Mouse (Mus musculus) MEL (cell line): ENCODE results near the gene Pik3cg.

Experiments used
- BHLHE40 ChIP-seq: IDR thresholded peaks from 2 replicates; pipeline ENCODE4 v1.6.1; 2012; ENCODE audit warnings: low read depth, mild to moderate bottlenecking, inconsistent platforms, low read length, improper control_type of control experiment, borderline replicate concordance
- CTCF ChIP-seq, 3 experiments: IDR thresholded peaks in 2 of 3; conservative IDR thresholded peaks in 1 of 3; 2 replicates each; pipeline ENCODE4 v1.5.1; 2011 to 2012; ENCODE audit warnings: low read length in 3 of 3, low read depth in 2 of 3, mild to moderate bottlenecking in 2 of 3, improper control_type of control experiment in 1 of 3, inconsistent platforms in 1 of 3, mixed read lengths in 1 of 3, moderate library complexity in 1 of 3; ENCODE audit not compliant: control insufficient read depth in 1 of 3, insufficient read depth in 1 of 3, poor library complexity in 1 of 3, severe bottlenecking in 1 of 3
- EP300 ChIP-seq, 2 experiments: IDR thresholded peaks; 2 replicates each; pipeline ENCODE4 v1.6.1; 2011; ENCODE audit warnings: improper control_type of control experiment in 2 of 2, low read length in 2 of 2, low read depth in 1 of 2, mild to moderate bottlenecking in 1 of 2
- GATA1 ChIP-seq: IDR thresholded peaks from 2 replicates; pipeline ENCODE4 v1.6.1; 2011; ENCODE audit warnings: low read depth, low read length, improper control_type of control experiment
- JUND ChIP-seq: IDR thresholded peaks from 2 replicates; pipeline ENCODE4 v1.6.1; 2011; ENCODE audit warnings: low read depth, mild to moderate bottlenecking, improper control_type of control experiment, low read length
- MAX ChIP-seq: IDR thresholded peaks from 2 replicates; pipeline ENCODE4 v1.6.1; 2011; ENCODE audit warnings: low read length, improper control_type of control experiment
- NELFE ChIP-seq: IDR thresholded peaks from 2 replicates; pipeline ENCODE4 v1.6.1; 2011; ENCODE audit warnings: low read depth, low read length, improper control_type of control experiment
- POLR2A ChIP-seq, 2 experiments: IDR thresholded peaks; 2 replicates each; pipeline ENCODE4 v1.6.1; 2011 to 2012; ENCODE audit warnings: low read length in 2 of 2, mild to moderate bottlenecking in 2 of 2, control low read depth in 1 of 2, improper control_type of control experiment in 1 of 2, low read depth in 1 of 2, moderate library complexity in 1 of 2; ENCODE audit not compliant: control insufficient read depth in 1 of 2, insufficient read depth in 1 of 2, poor library complexity in 1 of 2
- TAL1 ChIP-seq: IDR thresholded peaks from 2 replicates; pipeline ENCODE4 v1.6.1; 2012; ENCODE audit warnings: mild to moderate bottlenecking, inconsistent platforms, low read length, moderate library complexity, mixed read lengths
- TBP ChIP-seq: IDR thresholded peaks from 2 replicates; pipeline ENCODE4 v1.8.0; 2011; ENCODE audit warnings: low read depth, low read length, improper control_type of control experiment
- TCF12 ChIP-seq: IDR thresholded peaks from 2 replicates; pipeline ENCODE4 v1.6.1; 2014; ENCODE audit warnings: low read depth, mild to moderate bottlenecking, inconsistent platforms, low read length, improper control_type of control experiment, moderate library complexity
- ZNF384 ChIP-seq: IDR thresholded peaks from 2 replicates; pipeline ENCODE4 v1.6.1; 2012; ENCODE audit warnings: low read depth, mild to moderate bottlenecking, inconsistent platforms, low read length, improper control_type of control experiment

DNA sequence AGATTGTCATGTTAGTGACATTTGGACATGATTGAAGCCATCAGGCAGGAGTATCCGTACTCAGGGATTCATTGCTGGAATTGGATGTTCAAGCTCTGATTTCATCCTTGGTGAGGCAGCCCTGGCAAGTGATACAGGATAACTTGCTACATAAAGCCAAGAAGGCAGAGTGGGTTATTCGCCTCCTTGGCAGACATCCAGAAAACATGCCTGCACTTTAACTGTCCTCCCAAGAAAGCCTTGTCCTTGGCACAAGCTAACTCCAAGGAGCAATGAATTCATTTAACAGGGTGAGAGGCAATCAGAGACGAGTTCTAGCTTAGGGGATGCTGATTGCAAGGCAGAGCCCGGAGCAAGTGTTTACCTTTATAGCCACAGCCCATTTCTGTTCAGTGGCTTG lies 25.4 kb upstream of the Pik3cg start:
- TF ChIP-seq EP300 (IDR thresholded peaks at IDR 0.05; ENCODE audit: low read depth in 1 of 2, low read length in 2 of 2): no peak
- no peak for TF ChIP-seq NELFE
- TF ChIP-seq TBP: no peak
- no peak for TF ChIP-seq POLR2A (IDR thresholded peaks at IDR 0.05; ENCODE audit: control insufficient read depth in 1 of 2, insufficient read depth in 1 of 2, low read depth in 1 of 2, low read length in 2 of 2, poor library complexity in 1 of 2)
- TF ChIP-seq JUND: no peak
- no peak for TF ChIP-seq TCF12
- no peak for TF ChIP-seq BHLHE40
- no peak for TF ChIP-seq MAX
- TF ChIP-seq ZNF384: no peak
- no peak for TF ChIP-seq CTCF (IDR thresholded peaks at IDR 0.05 in 2 of 3, conservative IDR thresholded peaks at IDR 0.05 in 1 of 3; ENCODE audit: control insufficient read depth in 1 of 3, insufficient read depth in 1 of 3, low read depth in 2 of 3, low read length in 3 of 3, poor library complexity in 1 of 3, severe bottlenecking in 1 of 3)
- no peak for TF ChIP-seq GATA1
- no peak for TF ChIP-seq TAL1
